Mouse (Mus musculus) CH12.LX (cell line): ENCODE measurements at regions not wholly inside any gene's neighbourhood (a gene's known extent, or its start where the extent isn't known, plus 50 kb on each side); places are given as distances from the start of the nearest gene placed in this dataset.

Experiments used
- CTCF ChIP-seq, 2 experiments: IDR thresholded peaks in 1 of 2; conservative IDR thresholded peaks in 1 of 2; 2 replicates each; pipeline ENCODE4 v1.5.1; 2011 to 2012; ENCODE audit warnings: low read depth in 2 of 2, low read length in 2 of 2, improper control_type of control experiment in 1 of 2, inconsistent platforms in 1 of 2, mild to moderate bottlenecking in 1 of 2, moderate library complexity in 1 of 2
- JUND ChIP-seq: conservative IDR thresholded peaks from 2 replicates; pipeline ENCODE4 v1.6.1; 2011; ENCODE audit warnings: low read depth, low read length, improper control_type of control experiment
- NRF1 ChIP-seq: IDR thresholded peaks from 2 replicates; pipeline ENCODE4 v1.6.1; 2014; ENCODE audit warnings: low read depth, mild to moderate bottlenecking, inconsistent platforms, low read length, improper control_type of control experiment, moderate library complexity
- POLR2A ChIP-seq: IDR thresholded peaks from 2 replicates; pipeline ENCODE4 v1.6.1; 2011; ENCODE audit warnings: low read depth, mild to moderate bottlenecking, improper control_type of control experiment, low read length
- ZKSCAN1 ChIP-seq: IDR thresholded peaks from 2 replicates; pipeline ENCODE4 v1.6.1; 2012; ENCODE audit warnings: low read depth, inconsistent platforms, low read length, improper control_type of control experiment, borderline replicate concordance

DNA sequence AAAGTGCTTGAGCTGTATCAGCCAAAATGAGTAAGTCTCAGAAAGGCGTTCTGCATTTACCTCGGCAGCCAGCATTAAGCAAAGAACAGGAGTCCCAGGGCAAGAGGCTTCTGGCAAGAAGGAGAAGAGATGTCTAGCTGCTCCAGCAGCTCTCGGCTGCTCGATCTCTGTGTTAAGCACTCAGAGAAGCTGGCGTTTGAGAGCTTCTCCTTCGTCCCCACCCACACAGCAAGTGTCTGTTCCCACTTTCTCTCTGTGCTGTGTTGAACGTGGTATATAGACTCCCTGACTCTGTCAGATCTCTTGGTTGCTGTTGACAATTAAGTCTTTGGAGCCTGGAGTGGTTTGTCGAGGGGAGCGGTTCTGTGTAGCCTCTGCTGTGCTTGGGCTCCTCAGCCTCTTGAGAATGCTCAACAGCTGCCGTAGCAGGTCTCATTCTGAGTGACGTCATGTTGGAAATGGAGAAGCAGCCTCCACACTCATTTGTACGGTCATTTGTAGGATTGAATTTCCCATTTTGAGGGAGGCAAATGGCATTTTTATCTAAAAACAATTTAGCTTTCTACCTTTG, 140.3 kb upstream of the Fer start:
- TF ChIP-seq JUND (no peak), ZKSCAN1 (no peak), CTCF (conservative IDR thresholded peaks at IDR 0.05 in 1 of 2, IDR thresholded peaks at IDR 0.05 in 1 of 2; ENCODE audit: low read depth in 2 of 2, low read length in 2 of 2) (no peak), POLR2A (no peak), NRF1 (no peak)
